Mouse (Mus musculus) heart, embryonic 15.5 days (tissue): ENCODE results near the gene Carf. TPM values are rescaled to one million over a fixed set of nuclear protein-coding genes. Genes with fewer than 3 reads are reported as not detected.
"Not testable (repeated sequence)": the region's sequence is repeated elsewhere in the genome, so short reads cannot be mapped to it uniquely, and the experiment has no call there.

ENCODE experiments used
- ATAC-seq: fragments of 200-750 bp; cut with Nextera tagmentation; replicated peaks from 2 replicates; pipeline ENCODE4 v1.8.0; 2017; ENCODE audit warnings: low read depth, moderate TSS enrichment; ENCODE audit not compliant: insufficient number of reproducible peaks, insufficient read depth, low FRiP score
- H3K27ac ChIP-seq: fragments of 300-500 bp; sonication (generic); 2 replicates; pipeline ENCODE4 v1.5.1; 2015; ENCODE audit warnings: mild to moderate bottlenecking, inconsistent platforms
- H3K27me3 ChIP-seq: fragments of 300-500 bp; sonication (generic); 2 replicates; pipeline ENCODE4 v1.6.1; 2015; ENCODE audit warnings: inconsistent platforms
- H3K36me3 ChIP-seq: fragments of 300-500 bp; sonication (generic); 2 replicates; pipeline ENCODE4 v1.6.1; 2015; ENCODE audit warnings: mild to moderate bottlenecking, inconsistent platforms
- H3K4me1 ChIP-seq: fragments of 300-500 bp; sonication (generic); replicated peaks from 2 replicates; pipeline ENCODE4 v1.6.1; 2015; ENCODE audit warnings: inconsistent platforms
- H3K4me2 ChIP-seq: fragments of 300-500 bp; sonication (generic); 2 replicates; pipeline ENCODE4 v1.6.1; 2015; ENCODE audit warnings: inconsistent platforms, mild to moderate bottlenecking, moderate library complexity
- H3K4me3 ChIP-seq: fragments of 300-500 bp; sonication (generic); 2 replicates; pipeline ENCODE4 v1.5.1; 2015; ENCODE audit warnings: mild to moderate bottlenecking, inconsistent platforms
- H3K9ac ChIP-seq: fragments of 300-500 bp; sonication (generic); 2 replicates; pipeline ENCODE4 v1.6.1; 2015; ENCODE audit warnings: mild to moderate bottlenecking, inconsistent platforms
- H3K9me3 ChIP-seq: fragments of 300-500 bp; sonication (generic); replicated peaks from 2 replicates; pipeline ENCODE4 v1.6.1; 2016; ENCODE audit warnings: inconsistent platforms
- WGBS: fragments of 180-500 bp; shearing (Covaris S2); methylation state at CpG from one replicate; pipeline ENCODE4 v1.1.7; 2015; ENCODE audit warnings: mixed read lengths; 5-methylcytosine and 5-hydroxymethylcytosine counted together
- polyA plus RNA-seq: library from polyadenylated mRNA; unstranded; fragments of >200 nt; fragmentation: Nextera tagmentation; extraction: Ambion mirVana; gene quantifications from 2 replicates; pipeline ENCODE4 v1.2.1, GENCODE M21; 2015

Carf gene
- 4.5 and 4.6 TPM in 2 replicates for polyA plus RNA-seq

- H3K4me3 ChIP-seq = peak within 1 kb of the TSS; percentile 99
- peak; percentile 97 for ATAC-seq
- WGBS = under 1% methylated on average over 71 of the region's 71 CpGs
Measured at GRCm38 (mm10) chr1:60098024-60098781, at the start of gene Carf, which contains the start of gene Wdr12. TSS of gene Carf (plus strand) at chr1:60098247. TSS of gene Wdr12 (minus strand) at chr1:60098645.

GRCm38 (mm10) chr1:60054659-60055058 lies 43.4 kb upstream of the Carf start:
- H3K4me1 ChIP-seq = no peaks in the 10 kb centered on the region
- H3K27me3 ChIP-seq = no peaks in the 10 kb centered on the region
- no peak overlapping the region for H3K9ac ChIP-seq
- no peak overlapping the region for H3K4me2 ChIP-seq
- H3K27ac ChIP-seq = no peak overlapping the region
- 33% methylated on average over 3 of the region's 3 CpGs for WGBS
- H3K4me3 ChIP-seq = no peak overlapping the region
- H3K9me3 ChIP-seq = no peaks in the 10 kb centered on the region
- H3K36me3 ChIP-seq = no peaks in the 10 kb centered on the region
- no peak for ATAC-seq

More at GRCm38 (mm10) chr1:60098024-60098781, at the start of gene Carf, which contains the start of gene Wdr12:
- no peaks in the 10 kb centered on the region for H3K9me3 ChIP-seq
- peak within 1 kb of the TSS; percentile 79 for H3K4me2 ChIP-seq
- H3K4me1 ChIP-seq = peaks cover 13% of the 10 kb centered on the region
- peak within 1 kb of the TSS; percentile 97 for H3K9ac ChIP-seq
- H3K36me3 ChIP-seq = peaks cover 11% of the 10 kb centered on the region
- no peaks in the 10 kb centered on the region for H3K27me3 ChIP-seq
- H3K27ac ChIP-seq = peak within 1 kb of the TSS; percentile 99

GRCm38 (mm10) chr1:60056310-60056709 lies 41.7 kb upstream of the Carf start:
- Histone ChIP-seq H3K4me1 (no peaks in the 10 kb centered on the region), H3K4me2 (no peak overlapping the region), H3K9me3 (no peaks in the 10 kb centered on the region), H3K9ac (no peak overlapping the region), H3K27me3 (no peaks in the 10 kb centered on the region), H3K36me3 (no peaks in the 10 kb centered on the region), H3K4me3 (no peak overlapping the region), H3K27ac (no peak overlapping the region)
- no peak for ATAC-seq
- WGBS = 86% methylated on average over 3 of the region's 3 CpGs

- H3K4me3 ChIP-seq, H3K36me3 ChIP-seq, H3K4me2 ChIP-seq, ATAC-seq, H3K9ac ChIP-seq, H3K4me1 ChIP-seq, H3K27ac ChIP-seq, H3K9me3 ChIP-seq, H3K27me3 ChIP-seq: not testable (repeated sequence)
Measured at GRCm38 (mm10) chr1:60070725-60071124, 27.3 kb upstream of the Carf start.

GRCm38 (mm10) chr1:60074935-60075334 lies 23.1 kb upstream of the Carf start:
- H3K27me3 ChIP-seq = no peaks in the 10 kb centered on the region
- H3K27ac ChIP-seq = no peak overlapping the region
- H3K4me2 ChIP-seq = no peak overlapping the region
- H3K9ac ChIP-seq = no peak overlapping the region
- no peaks in the 10 kb centered on the region for H3K9me3 ChIP-seq
- 69% methylated on average over 2 of the region's 2 CpGs for WGBS
- no peaks in the 10 kb centered on the region for H3K4me1 ChIP-seq
- H3K4me3 ChIP-seq = no peak overlapping the region
- peaks cover 18% of the 10 kb centered on the region for H3K36me3 ChIP-seq
- ATAC-seq = no peak

- H3K27me3 ChIP-seq = no peaks in the 10 kb centered on the region
- WGBS = 77% methylated on average over 3 of the region's 3 CpGs
- H3K9me3 ChIP-seq = no peaks in the 10 kb centered on the region
- H3K36me3 ChIP-seq = peaks cover 23% of the 10 kb centered on the region
- H3K4me1 ChIP-seq = no peaks in the 10 kb centered on the region
- H3K4me3 ChIP-seq = no peak overlapping the region
- no peak for ATAC-seq
- no peak overlapping the region for H3K27ac ChIP-seq
- no peak overlapping the region for H3K9ac ChIP-seq
- no peak overlapping the region for H3K4me2 ChIP-seq
Measured at GRCm38 (mm10) chr1:60075590-60075989, 22.5 kb upstream of the Carf start.

- Histone ChIP-seq H3K36me3 (peaks cover 26% of the 10 kb centered on the region), H3K4me1 (no peaks in the 10 kb centered on the region), H3K4me3 (no peak overlapping the region), H3K27me3 (no peaks in the 10 kb centered on the region), H3K4me2 (no peak overlapping the region), H3K9me3 (no peaks in the 10 kb centered on the region), H3K27ac (no peak overlapping the region), H3K9ac (no peak overlapping the region)
- WGBS = 79% methylated on average over 6 of the region's 6 CpGs
- ATAC-seq = no peak
Measured at GRCm38 (mm10) chr1:60076411-60076810, 21.6 kb upstream of the Carf start.

- H3K27me3 ChIP-seq = no peaks in the 10 kb centered on the region
- 7% methylated on average over 13 of the region's 13 CpGs for WGBS
- no peak for ATAC-seq
- peaks cover 13% of the 10 kb centered on the region for H3K4me1 ChIP-seq
- peak overlapping the region; percentile 97 for H3K9ac ChIP-seq
- H3K4me2 ChIP-seq = peak overlapping the region; percentile 79
- peak overlapping the region; percentile 99; the same call in 1 of the 2 replicates for H3K27ac ChIP-seq
- H3K36me3 ChIP-seq = peaks cover 20% of the 10 kb centered on the region
- H3K4me3 ChIP-seq = peak overlapping the region; percentile 99
- no peaks in the 10 kb centered on the region for H3K9me3 ChIP-seq
Measured at GRCm38 (mm10) chr1:60096572-60097276, 1.3 kb upstream of the Carf start.

- peak; percentile 82 for ATAC-seq
- H3K4me1 ChIP-seq = peaks cover 13% of the 10 kb centered on the region
- H3K36me3 ChIP-seq = peaks cover 13% of the 10 kb centered on the region
- no peaks in the 10 kb centered on the region for H3K27me3 ChIP-seq
- peak overlapping the region; percentile 97 for H3K9ac ChIP-seq
- under 1% methylated on average over 25 of the region's 25 CpGs for WGBS
- H3K4me2 ChIP-seq = peak overlapping the region; percentile 79
- peak overlapping the region; percentile 99 for H3K4me3 ChIP-seq
- no peaks in the 10 kb centered on the region for H3K9me3 ChIP-seq
- H3K27ac ChIP-seq = peak overlapping the region; percentile 99
Measured at GRCm38 (mm10) chr1:60097277-60098023, 597 bp upstream of the Carf start.

- 13% methylated on average over 9 of the region's 9 CpGs for WGBS
- Histone ChIP-seq H3K4me2 (peak overlapping the region; percentile 79), H3K27ac (peak overlapping the region; percentile 99), H3K9ac (peak overlapping the region; percentile 97), H3K27me3 (no peaks in the 10 kb centered on the region), H3K4me3 (peak overlapping the region; percentile 99), H3K36me3 (peaks cover 9% of the 10 kb centered on the region), H3K4me1 (peaks cover 13% of the 10 kb centered on the region), H3K9me3 (no peaks in the 10 kb centered on the region)
- no peak for ATAC-seq
Measured at GRCm38 (mm10) chr1:60098839-60099238, 792 bp downstream of the Carf start.

- Histone ChIP-seq H3K9me3 (no peaks in the 10 kb centered on the region), H3K27me3 (no peaks in the 10 kb centered on the region), H3K27ac (no peak overlapping the region), H3K4me1 (no peaks in the 10 kb centered on the region), H3K4me3 (no peak overlapping the region), H3K4me2 (no peak overlapping the region), H3K9ac (no peak overlapping the region), H3K36me3 (peaks cover 17% of the 10 kb centered on the region)
- ATAC-seq = no peak
- 98% methylated on average over 1 of the region's 1 CpGs for WGBS
Measured at GRCm38 (mm10) chr1:60104582-60104981, 6.5 kb downstream of the Carf start.
